Mouse (Mus musculus) liver, embryonic 14.5 days (tissue): Measurements from ENCODE around the gene Znrd1as.

ENCODE experiments used
- CTCF ChIP-seq: IDR thresholded peaks from 2 replicates; pipeline ENCODE4 v1.5.1; 2016; ENCODE audit warnings: antibody characterized with exemption, low read depth, control low read depth
- EP300 ChIP-seq: IDR thresholded peaks from 2 replicates; pipeline ENCODE4 v1.6.1; 2016; ENCODE audit warnings: antibody characterized with exemption, low read depth

DNA sequence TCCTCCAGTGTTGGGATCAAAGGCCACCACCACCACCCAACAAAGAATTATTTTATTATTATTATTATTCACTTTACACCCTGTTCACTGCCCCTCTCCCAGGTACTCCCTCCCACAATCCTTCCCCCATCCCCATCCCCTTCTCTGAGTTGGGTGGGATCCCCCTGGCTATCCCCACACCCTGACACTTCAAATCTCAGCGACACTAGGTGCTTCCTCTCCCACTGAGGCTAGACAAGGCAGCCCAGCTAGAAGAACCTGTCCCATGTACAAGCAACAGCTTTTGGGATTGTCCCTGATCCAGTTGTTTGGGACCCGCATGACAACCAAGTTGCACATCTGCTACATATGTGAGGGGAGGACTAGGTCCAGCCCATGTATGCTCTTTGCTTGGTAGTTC lies 5.8 kb upstream of the Znrd1as start:
- TF ChIP-seq CTCF (no peak), EP300 (no peak)
